Mouse (Mus musculus) cerebellum, adult 11 months (tissue): Measurements from ENCODE around the gene Mtr.

Experiments
- DNase-seq: peaks from one replicate; pipeline ENCODE4 v3.0.0; 2022

Gene Mtr

DNA sequence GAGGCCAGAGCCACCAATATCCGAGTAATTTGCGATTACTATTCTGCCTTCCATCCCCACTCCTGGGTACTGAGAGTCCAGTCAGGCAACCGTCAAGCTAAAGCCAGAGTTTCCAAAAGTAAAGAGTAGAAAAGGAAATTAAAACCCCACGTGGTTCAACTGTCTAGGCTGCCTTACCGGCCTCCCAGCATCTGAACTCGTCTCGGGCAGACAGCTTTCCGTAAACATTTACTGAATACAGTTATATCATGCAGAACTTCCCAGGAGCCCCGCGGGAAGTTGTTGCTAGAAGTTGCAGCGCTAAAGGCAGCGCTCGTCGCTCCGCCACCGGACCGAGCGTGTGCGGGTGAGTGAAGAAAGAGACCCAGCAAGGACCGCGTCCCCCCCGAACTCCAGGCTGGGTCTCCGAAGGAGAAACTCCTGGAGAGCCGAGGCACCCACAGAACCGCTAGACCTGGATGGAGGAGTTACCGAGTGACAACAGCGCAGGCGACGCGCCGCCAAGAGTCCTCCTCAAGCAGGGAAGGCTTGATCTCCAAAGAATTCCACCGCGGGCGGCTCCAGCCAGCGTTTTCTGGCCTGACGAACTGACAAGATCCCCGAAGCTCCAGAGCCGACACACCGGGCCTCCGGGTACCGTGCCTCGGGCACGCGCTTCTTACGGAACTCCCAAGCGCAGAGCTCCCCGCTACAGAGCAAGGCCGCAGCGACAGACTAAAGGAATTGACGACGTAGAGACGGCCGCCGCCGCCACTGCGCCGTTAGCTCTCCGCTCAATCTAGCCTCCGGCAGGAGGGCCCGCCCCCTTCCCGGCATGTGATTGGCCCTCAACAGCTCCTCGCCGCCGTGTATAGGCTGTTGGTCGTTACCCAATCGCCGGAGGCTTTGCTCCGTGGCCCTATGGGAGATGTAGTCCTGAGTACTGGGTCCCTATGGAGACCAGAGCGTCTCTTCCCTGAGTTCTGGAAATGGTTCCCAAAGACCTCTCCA, at the start of gene Mtr:
Gene Mtr (minus strand): TSS at position 723 of the 990 bp plus-strand sequence.
- DNase-seq: peak; percentile 93

- no peak for DNase-seq
Observed at GRCm38 (mm10) chr13:12307286-12307685, 49.4 kb upstream of the Mtr start.

DNA sequence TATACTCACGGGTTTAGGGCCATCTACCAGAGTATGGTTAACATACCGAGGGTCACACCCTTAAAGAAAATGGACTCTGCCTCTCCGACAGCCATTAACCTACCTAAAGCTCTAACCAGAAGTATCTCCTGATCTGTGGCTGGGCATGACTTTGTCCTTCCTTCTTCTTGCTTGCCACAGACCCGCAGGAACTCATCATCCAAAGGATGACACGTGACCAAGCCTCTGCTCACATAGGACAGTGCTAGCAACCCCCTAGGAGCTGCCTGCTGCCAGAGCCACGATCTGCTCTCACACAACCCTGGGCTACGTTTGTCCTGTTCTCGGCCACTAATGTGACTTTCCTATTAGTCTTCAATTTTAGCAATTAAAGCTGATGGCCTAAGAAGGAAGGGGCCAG, 47.6 kb upstream of the Mtr start:
- no peak for DNase-seq

GRCm38 (mm10) chr13:12304991-12305390, 47.1 kb upstream of the Mtr start:
- DNase-seq: no peak

GRCm38 (mm10) chr13:12297777-12298176, 39.9 kb upstream of the Mtr start:
- no peak for DNase-seq

DNA sequence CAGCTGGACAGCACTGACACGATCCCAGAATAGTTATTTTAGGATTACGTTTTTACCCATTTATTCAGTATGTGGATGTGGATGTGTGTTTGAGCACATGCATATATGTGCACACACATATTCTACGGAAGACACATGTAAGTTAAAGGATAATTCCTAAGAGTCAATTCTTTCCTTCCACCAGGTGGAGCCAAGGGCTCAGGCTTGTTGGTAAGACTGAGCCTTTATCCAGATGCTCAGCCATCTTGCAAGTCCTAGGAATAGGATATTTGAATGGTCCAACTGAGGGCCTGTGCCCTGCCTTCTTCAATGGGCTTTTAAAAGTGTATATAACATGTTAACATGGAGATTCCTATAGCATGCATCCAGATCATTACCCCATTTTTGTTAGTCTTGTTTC, 38.8 kb upstream of the Mtr start:
- DNase-seq: no peak

GRCm38 (mm10) chr13:12293810-12294209, 35.9 kb upstream of the Mtr start:
- no peak for DNase-seq

- no peak for DNase-seq
Observed at GRCm38 (mm10) chr13:12290700-12291099, 32.8 kb upstream of the Mtr start.

DNA sequence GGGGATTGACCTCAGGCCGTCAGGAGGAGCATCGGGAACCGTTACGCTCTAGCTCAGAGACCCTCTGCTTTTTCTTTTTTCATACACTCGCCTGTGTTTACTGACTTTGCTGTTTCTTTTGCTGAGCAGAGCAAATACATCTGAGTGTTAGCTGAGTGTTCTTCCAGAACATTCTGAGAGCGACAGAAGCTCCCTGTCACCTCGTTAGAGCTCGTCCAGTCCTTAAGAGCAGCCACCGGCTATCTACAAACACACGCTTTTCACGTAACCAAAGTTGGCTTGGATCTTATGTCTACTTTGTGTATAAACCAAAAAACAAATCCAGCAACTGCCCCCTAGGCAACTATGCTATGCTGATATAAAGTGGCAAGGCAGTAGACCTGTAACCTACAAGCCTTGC, 26.6 kb upstream of the Mtr start:
- DNase-seq: no peak

DNA sequence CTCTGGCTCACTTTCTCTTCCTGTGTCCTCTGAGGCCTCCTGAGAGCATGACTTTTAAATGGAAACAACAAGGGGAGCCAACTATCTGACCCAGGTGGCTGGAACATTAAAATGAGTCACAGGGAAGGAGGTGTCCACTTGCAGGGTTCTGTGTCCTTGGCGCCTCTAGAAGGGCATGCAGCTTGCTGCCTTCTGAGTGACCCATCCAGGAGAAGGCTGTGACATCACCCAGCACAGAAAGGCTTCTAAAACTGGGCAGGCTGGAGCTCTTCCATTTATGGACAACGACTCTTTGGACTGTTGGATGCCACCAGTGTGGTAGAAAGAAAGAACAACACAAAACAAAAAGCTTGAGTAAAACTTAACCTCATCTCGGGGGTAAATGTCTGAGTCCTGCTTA, 25.9 kb upstream of the Mtr start:
- DNase-seq: no peak

DNA sequence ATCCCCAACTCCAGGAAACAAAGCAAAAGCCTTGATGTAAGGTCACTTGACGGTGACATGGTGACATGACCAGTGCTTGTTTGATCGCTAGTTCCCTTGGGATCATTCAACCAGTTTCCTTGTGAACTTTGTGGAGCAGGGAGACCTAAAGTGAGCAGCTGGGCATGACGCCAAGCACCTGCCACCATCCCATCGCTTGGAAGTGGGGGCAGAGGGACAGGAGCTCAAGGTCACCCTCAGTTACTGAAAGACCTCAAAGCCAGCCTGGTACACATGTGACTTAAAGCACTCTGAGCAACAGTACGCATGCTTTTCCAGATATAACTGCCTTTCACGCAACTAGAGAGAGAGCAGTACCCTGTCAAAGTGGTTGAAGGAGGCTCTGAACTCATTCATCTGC, 16.8 kb upstream of the Mtr start:
- no peak for DNase-seq

DNA sequence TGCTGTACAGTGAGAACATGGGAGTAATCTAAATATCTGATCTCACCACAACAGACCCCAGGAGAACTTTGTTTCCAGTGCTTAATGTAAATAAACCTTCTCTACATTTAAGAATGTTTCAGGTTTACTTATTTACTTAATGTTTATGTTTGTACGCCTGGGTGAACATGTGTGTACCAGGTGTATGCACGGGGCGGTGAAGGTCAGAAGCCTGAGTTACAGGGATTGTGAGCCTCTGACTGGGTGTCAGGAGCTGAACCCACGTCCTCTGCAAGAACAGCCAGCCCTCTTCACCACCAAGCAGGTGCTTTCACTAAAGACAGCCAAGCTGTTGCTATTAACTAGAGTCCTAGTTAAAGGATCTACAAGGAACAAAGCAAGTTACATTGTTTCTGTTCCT, 16.3 kb upstream of the Mtr start:
- DNase-seq: no peak

DNA sequence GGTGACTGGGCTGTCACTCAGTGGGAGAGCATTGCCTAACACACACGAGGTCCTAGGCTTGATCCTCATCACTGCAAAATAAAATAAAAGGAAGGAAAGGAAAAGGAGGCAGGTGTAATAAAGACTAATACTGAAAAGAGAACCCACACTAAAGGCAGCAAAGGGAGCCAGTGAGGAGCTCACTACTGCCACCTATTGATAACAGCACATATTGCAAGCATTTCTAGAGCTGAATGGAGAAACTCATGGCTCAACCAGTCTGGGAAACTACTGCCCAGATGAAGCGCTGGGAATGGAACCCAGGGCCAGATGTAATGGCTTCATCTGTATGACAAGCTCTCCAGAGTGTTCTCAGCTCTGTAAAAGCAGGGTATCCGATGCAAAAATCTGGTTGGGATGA, 15.0 kb upstream of the Mtr start:
- no peak for DNase-seq

DNA sequence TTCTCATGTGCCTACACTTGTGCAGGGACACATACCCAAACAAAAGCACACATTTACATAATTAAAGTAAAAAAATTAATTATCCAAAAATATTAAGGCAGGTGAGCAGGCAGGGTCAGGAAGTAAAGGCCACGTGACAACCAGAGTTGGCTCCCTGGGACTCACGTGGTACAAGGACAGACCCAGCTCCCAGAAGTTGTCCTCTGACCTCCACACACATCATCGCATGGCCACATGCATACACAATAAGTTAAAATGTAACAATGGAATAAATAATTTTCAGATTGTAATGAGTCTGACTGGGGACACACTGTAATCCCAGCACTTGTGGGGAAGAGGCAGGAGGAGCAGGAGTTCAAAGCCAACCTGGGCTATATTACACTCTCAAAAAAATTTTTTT, 10.1 kb upstream of the Mtr start:
- DNase-seq: no peak

GRCm38 (mm10) chr13:12267097-12267496, 9.2 kb upstream of the Mtr start:
- no peak for DNase-seq

GRCm38 (mm10) chr13:12263996-12264395, 6.1 kb upstream of the Mtr start:
- DNase-seq: no peak

DNA sequence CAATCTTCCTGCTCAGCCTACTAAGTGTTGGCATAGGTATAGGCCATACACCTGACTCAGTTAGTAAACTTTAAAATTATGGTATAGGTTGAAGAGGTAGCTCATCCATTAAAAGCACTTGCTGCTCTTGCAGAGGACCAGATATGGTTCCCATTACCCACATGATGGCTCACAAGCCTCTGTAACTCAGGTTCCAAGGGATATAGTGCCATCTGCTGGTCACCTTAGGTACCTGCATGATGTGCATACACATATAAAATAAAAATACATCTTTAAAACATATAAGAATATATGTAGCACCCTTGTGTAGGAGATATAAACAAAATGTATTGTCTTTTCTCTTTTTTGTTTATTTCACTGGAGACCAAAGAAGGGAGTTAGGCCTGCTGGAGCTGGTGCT, 3.6 kb upstream of the Mtr start:
- DNase-seq: no peak

- DNase-seq: no peak
Observed at GRCm38 (mm10) chr13:12256871-12257390, 982 bp downstream of the Mtr start.

DNA sequence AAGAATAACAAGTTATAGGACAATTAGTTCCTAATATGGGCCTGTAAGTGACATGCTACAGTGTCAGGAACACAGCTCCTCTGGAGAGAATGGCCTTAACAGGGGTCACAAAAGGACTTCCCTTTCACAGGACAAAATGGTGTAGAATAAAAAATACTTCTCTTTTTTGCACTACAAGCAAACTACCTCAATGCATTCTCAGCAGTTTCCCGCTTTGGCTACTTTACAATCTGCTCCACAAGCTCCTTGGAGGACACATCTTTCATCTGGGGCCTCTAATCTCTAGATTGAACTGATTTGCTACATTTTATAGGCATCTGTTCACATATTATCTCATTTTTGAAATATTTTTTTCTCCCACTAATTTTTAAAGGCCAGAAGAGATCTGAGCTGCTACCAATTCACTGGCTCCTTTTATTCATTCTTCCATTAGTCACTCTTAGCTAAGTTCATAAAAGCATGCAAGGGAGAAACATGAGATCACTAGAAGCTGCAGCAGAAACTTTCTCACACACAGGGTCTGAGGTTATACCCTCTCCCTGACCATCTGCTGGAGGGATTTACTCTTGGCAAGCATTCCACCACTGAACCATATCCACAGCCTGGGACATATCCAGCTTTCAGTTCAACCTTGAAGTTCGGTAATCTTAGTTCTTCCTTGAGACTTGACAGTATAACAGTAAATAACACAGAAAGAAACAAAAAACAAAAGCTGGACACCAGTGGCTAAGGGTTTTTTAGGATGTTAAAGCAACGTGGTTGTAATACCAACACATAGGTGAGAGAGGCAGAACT, 1.8 kb downstream of the Mtr start:
- DNase-seq: no peak

DNA sequence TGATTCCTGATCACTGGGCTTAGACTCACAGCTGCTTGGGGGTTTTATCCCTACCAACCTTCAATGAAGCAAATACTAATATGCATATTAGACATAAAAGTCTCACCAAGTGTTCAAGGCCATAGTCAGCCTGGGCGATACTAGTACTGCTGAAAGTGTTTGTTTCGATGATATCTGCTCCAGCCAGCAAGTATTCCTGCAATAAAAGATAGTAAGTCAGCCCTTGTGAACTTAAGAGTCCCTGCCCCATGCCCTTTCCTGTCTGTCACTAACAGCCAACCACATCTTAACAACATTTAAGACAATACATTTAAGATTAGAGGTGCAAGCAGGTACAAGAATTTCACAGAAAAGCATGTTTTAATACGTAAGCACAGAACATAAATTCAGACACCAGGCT, 7.4 kb downstream of the Mtr start:
- DNase-seq: no peak

DNA sequence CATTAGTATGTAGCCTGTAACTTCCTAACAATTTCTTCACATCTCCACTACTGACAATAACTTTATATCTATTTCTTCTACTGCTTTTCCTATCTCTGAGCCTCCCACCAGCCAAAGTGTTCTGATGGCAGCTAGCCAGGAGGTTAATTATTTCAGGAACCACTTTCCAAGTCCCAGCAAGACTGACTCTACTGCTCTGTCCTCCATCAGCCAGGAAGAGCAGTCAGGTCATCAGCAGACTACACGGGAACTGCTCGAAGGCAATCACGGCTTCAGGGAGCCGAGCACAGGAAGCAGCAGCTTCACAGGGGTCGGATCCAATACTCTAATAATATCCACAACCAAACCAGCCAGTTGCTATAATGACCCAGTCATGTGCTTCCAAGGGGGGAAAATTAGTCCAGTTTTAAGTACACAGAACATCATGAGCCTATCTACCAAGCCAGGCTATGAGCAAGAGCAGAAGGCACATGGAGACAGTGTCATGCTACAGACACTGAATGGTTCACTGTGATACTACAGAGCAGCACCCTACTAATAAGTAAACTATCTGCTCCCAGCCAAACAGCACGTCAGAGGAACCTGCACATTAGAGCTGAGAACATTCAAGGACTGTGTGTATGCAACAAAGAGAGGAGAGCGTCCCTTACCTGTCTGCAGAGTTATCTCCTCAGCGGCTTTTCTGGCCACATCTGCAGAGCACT, 8.6 kb downstream of the Mtr start:
- DNase-seq: no peak

- DNase-seq: no peak
Observed at GRCm38 (mm10) chr13:12245938-12246337, 12.0 kb downstream of the Mtr start.

DNA sequence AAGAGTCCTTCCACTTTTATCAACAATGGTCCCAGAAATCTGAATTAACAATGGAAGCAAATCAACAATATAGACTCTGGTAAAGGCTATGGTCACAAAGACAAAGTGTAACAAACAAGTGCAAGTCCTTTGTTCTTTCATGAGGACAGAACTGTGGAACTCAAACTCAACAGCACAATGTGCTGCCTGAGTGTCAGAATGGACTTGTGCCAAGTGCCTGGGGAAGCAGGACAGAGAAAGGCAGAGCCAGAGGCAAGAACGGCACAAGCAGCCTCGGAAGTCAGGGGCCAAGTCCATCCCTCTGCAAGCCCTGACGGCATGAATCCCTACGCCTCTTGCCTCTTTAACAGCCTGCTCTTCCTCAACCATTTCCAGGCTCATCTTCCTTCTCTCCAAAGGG, 13.9 kb downstream of the Mtr start:
- no peak for DNase-seq
